Mouse (Mus musculus): ENCODE measurements around the gene Vmn1r40.

Gene Vmn1r40
- long read RNA-seq, experiment 1, result 0 reads
- long read RNA-seq, experiment 2, result 0 reads

DNA sequence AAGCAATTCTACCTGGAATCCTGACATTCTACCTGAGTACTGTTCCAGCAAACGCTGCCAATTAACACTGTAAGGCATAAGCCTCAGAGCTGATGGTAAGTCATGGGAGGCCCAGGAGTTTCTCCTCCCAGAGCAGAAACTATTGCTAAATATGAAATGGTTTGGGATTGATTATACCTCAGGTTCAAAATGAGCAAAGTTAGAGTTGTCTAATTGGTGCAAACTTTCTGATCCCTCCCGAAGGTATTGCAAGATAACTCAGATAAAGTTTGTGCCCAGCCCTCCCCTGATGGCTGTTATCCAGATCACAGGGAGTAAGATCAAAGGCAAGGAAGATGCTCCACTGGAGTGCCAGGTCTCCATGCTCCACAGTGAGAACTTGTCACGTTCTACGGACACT is at the start of gene Vmn1r40:
Gene Vmn1r40 (plus strand): TSS at position 301 of the 400 bp plus-strand sequence.
- intact Hi-C loops (cut with DNase I), result no loop called here

DNA sequence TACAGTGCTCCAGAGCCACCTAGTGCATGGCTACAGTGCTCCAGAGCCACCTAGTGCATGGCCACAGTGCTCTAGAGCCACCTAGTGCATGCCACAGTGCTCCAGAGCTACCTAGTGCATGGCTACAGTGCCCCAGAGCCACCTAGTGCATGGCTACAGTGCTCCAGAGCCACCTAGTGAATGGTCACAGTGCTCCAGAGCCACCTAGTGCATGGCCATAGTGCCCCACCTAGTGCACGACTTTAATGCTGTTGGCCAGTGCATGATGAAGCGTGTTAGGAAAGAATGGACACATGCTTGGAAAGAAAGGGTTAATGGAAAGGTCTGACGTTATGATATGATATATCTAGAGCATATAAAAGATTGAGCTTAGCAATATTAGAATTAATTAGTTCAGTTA is 49.0 kb upstream of the Vmn1r40 start:
- intact Hi-C loops (cut with DNase I), result no loop called here

DNA sequence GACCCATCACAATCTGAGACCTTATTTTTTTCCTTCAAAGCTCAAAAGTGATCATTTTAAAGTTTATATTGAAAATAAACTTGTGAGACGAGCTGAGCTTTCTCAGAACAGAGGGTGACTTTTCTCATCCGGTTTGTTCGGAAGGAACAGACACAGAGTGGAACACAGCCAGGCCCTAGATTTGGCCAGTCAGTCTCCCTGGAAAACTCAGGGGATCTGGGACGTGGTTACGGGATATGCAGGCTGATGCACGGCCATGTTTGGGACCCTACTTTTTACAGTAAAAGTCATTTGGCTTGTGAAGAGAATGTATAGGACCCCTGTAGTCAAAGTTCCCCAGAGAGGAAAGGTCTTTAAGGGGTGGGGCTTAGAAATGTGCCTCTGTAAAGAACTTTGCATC is 48.4 kb upstream of the Vmn1r40 start:
- intact Hi-C loops (cut with DNase I), result no loop called here

DNA sequence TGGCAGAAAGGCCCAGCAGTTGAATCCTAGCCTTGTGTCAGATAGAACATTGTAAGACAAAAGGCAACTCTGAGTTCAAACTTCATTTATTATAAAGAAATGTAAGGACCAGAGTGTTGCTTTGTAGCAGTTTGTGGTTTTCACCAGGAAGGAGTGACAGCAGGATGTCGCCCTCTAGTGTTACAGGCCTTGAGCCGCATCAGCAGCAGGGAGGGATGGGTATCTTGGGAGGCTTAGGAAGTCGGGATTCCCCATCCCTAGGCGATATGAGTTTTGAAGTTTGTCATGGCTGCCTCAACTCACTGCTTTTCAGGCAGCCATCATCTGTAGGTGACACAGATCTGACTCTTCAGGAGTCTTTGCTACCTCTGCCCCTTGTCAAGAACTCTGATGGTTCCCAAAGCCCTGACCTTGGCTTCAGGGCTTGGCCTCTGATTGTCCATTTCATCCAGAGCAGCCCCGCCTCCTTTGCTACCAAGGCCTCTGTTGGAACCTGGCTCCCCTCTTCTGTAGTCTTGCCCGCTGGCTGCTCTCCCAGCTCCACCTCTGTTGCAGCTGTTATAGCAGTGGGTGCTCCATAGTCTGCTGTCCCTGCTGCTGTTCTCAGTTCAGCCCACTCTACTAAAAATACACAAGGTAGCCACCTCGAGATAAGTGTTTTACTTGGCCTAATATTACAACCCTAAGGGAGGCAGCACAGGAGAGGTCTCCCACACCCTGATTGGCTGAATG is 47.5 kb upstream of the Vmn1r40 start:
- intact Hi-C loops (cut with DNase I), result no loop called here

DNA sequence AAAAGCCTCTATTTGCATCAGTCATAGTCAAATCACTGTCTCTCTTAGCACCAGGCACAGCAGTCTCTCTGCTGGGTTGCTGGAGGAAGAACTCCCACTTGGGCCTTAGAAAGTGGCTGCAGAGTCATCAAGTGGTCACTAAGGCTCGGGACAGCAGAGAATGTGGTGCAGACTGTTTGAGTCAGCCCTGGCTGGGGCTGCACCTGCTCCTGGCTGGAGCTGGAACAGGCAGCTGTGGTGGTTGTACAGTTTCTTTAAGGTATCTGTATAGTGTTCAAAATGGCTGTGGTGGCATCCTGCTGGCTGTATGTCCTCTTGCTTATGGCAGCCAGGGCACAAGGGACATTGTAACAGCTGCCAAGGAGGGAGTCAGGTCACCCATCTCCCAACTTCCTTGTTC is 46.9 kb upstream of the Vmn1r40 start:
- intact Hi-C loops (cut with DNase I), result no loop called here

DNA sequence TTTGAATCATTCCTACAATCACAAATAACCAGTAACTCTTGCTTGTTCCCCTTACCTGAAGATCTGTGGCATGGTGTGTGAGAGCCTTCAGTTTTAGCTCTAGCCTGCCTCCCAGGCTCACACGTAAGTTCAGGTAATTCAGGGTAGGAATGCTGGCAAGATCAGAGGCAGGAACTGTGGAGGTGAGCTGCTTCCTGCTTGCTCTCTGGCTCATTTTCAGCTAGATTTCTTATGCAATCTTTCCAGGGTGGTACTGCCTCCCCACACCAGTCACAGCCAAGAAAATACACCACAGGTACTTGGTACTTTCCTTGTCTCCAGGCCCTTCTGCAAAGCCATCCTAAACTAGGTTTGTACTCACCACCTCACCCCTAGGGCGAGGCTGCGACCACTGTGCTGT is 44.8 kb upstream of the Vmn1r40 start:
- intact Hi-C loops (cut with DNase I), result no loop called here

DNA sequence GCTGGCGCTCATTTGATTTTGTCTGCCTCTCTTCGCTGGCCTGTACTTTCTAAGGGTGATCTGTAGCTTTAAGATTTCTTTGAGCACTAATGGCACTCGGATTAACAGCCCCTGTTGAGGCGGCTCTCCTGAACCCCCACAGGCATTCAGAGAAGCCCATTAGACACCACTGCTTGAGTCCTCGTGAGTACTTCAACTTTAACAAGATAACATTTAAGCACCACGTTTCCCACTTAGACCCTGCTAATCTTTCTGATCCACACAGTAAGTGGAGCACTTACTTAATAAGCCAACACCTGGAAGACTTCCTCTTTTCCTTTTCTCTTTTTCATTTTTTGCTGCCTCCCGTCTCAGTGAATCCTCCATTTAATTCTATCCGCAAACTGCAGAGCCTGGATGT is 42.2 kb upstream of the Vmn1r40 start:
- intact Hi-C loops (cut with DNase I), result no loop called here

DNA sequence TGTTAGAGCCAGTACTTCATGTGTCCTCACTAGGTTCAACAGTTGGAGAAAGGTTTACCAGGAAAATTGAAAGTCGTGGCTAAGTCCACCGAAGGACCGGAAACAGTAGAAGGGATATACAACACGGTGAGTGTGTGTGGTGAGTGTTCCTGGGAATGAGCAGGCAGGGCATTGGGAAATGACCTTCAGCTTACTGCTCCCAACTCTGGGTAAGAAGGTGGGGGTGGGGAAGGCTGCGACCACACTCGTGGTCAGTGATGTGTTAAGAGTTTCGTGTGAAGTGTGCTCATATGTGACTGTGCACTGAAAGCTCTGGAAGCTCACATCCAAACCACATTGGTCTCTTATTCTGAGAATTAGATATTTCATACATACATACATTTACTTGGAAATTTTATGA is 41.7 kb upstream of the Vmn1r40 start:
- intact Hi-C loops (cut with DNase I), result no loop called here

DNA sequence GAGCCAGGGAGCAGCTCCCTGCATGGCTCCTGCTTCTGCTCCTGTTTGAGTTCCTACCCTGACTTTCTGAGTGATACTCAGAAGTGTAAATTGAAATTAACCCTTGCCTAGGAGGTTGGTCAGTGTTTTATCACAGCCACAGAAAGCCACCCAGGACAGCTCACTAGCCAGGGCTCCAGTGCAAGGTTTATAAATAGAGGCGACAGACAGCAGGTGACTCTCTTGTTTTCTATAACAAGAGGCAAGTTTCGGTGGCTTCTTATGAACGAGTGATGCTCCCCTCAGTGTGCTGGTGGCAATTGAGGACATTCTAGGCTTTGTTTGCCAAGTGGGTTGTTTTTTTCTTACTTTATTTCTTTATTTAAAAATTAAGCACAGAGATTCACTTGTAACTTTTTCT is 40.4 kb upstream of the Vmn1r40 start:
- intact Hi-C loops (cut with DNase I), result no loop called here

DNA sequence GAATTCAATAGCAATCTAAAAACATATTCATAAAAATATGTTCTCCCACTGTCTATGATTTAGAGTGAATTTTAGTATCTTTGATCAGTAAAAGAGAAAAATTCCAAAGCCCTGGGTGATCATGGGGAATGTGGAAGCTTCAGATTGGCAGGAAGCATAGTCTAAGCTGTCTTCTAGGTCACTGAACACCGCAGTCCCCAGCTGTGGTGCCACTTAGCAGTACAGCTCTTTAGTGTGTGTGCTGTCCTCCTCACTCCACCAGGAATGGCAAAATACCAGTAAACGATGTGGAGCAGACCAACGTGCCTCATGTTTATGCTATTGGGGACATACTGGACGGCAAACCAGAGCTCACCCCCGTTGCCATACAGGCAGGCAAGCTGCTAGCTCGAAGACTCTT is 37.8 kb upstream of the Vmn1r40 start:
- intact Hi-C loops (cut with DNase I), result no loop called here

DNA sequence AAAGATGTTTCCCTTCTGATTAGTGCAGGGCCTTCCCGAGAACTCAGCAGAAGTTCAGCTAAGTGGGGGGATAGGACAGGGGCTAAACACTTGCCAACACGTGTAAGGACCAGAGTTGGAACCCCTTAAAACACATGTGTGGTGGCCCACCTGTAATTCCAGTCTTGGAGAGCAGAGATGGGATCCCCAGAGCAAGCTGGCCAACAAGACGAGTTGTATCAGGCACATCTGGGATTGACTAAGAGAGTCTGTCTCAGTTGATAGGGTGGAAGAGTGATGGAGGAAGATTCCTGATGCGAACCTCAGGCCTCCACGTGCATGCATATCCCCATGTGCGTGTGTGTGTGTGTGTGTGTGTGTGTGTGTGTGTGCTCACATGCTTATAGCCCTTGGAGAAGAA is 35.9 kb upstream of the Vmn1r40 start:
- intact Hi-C loops (cut with DNase I), result loop anchor here (10.0 kb wide), 1 partner anchor 753 kb away; the partner anchor contains the start of gene Cfap100

DNA sequence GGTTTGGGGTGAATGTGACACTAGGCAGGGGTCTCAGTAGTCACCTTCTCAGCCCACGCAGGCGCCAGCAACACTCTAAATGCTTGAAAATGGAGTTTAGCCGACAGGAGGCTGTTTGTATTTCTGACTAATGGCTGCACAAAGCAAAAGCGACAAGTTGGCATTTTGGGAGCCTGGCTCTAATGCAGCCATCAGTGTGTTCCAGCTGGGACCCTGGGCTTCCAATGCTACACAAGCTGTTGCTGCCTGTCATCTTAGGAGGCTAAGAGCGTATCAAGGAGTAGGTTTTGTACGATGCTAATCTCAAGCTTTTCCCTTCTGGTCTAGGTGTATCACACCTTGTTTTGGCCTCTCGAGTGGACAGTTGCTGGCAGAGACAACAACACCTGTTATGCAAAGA is 34.7 kb upstream of the Vmn1r40 start:
- intact Hi-C loops (cut with DNase I), result loop anchor here (10.0 kb wide), 1 partner anchor 752 kb away; the partner anchor contains the start of gene Cfap100

DNA sequence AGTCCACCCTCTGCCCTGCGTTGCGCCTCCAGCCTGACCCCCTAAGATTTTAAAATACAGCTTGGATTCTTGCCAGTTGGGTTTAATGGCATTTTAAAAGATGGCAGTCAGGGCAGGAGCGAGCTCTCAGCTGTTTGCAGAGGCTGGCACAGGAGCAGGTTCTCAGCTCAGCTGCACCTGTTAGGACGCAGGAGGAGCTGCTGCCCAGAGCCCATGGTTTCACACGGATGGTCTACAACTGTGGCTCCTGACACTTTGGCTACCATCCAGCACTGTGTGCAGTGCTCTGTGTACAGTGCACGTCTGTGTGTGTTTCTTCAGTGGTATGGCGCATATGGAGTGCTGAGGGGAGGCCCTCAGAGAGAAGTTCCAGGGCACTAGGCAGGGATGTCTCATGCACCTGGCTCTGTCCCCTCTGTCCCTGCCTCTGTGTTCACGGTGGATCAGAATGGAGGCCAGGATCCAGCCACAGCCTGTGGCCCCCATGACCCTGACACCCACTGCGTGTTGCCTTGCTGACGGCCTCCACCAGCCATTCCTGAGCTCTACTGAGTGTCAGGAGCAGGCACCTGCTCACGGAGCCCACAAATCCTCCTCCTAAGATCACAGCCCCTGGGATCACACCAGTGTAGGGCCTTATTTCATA is 34.1 kb upstream of the Vmn1r40 start:
- intact Hi-C loops (cut with DNase I), result loop anchor here (10.0 kb wide), 1 partner anchor 752 kb away; the partner anchor contains the start of gene Cfap100

DNA sequence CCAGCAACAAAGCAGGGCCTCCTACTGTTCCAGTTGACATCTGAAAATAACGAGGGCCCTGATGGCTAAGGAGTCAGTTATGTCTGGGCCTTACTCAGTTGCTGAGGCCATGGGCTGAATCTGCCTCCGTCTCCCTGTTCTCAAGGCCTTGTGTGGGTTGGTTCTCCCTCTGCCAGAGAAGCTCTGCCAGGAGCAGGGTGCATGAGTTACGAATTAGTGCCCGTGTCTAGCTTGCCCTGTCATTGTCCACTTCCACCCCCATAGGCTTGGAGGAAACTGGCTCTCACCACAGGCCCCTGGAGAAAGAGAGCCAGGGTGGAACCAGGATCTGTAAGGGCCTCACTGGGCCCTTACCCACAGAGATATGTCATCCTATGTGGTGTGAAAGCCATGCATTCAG is 28.8 kb upstream of the Vmn1r40 start:
- intact Hi-C loops (cut with DNase I), result loop anchor here (10.0 kb wide), 1 partner anchor 746 kb away; the partner anchor contains the start of gene Cfap100

DNA sequence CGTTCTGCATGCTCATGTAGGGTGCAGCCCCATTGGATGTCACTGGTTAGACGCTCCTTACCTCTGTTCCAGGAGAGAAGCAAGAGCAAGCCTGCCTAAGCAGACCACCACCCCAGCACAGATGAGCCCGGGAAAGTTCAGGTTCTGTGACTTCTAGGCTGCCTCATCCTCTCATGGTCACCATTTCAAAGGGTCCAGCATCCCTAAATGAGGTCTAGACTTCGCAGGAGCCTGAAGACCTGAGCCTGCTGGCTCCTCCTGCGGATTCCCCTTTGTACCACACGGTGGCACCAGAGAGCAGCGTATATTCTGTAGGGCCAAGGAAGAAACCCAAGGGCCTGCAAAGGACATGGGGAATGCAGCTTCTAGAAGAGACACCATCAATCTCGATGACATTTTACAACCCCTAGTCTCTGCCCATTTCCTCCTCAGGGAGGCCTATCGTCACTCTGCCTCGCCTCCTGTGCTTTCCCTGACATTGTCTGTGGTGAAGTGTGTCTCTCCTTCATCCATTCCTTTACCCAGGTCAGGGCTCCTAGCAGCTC is 28.0 kb upstream of the Vmn1r40 start:
- intact Hi-C loops (cut with DNase I), result loop anchor here (10.0 kb wide), 1 partner anchor 745 kb away; the partner anchor contains the start of gene Cfap100

DNA sequence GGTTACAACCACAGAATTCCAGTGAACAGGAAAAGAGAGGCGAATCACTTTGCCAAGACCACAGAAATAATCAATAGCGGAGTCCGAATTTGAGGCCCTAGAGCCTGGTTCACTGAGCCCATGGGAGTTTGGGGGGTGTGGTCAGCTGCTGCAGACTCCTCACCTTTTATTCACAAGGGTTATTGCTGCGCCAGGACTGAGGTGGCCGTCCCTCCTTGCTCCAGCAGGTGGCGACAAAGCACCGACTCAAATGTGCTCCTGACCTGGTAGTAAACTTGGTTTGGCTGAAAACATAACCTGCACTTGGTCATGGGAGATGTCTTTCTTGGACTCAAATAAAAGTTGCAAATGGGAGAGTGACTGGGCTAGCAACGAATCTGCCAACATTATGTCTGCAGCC is 27.2 kb upstream of the Vmn1r40 start:
- intact Hi-C loops (cut with DNase I), result loop anchor here (10.0 kb wide), 3 partner anchors 305 to 645 kb away; partner anchors contain the start of gene Chst13

DNA sequence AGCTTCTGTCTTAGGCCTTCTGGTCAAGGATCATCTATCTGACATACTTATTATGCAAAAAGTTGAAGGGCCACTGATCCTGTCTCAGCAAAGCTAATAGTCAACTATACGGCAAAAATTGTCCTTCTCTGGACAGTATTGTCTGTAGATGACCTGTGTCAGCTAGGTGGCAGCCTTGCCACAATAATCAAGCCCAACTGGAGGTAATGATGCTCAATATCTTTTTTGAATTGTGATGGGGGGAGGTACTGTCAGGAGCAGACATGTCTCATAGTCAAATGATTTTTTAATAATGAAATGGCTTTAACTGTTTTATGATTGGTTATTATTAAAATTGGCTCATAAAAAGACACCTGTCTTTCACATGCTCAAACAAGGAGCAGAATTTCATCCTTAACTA is 23.1 kb upstream of the Vmn1r40 start:
- intact Hi-C loops (cut with DNase I), result loop anchor here (10.0 kb wide), 3 partner anchors 301 to 641 kb away; partner anchors contain the start of gene Chst13

DNA sequence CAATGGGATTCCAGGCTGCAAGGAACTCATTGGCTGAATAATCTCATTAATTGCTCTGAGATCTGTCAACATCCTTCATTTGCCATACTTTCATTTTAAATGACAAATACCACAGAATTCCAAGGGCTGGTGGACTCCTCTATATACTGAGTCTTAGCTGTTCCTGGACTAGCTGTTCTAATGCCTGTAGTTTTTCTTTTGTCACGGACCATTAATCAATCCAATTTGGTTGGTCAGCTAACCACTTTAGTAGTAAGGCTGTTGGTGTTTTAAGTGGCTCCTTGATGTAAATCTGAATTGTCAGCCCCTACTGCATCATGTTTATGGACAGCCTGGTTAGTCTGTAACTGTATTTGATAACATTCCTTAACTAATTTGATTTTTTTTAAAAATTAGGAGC is 20.2 kb upstream of the Vmn1r40 start:
- intact Hi-C loops (cut with DNase I), result loop anchor here (10.0 kb wide), 3 partner anchors 298 to 638 kb away; partner anchors contain the start of gene Chst13

DNA sequence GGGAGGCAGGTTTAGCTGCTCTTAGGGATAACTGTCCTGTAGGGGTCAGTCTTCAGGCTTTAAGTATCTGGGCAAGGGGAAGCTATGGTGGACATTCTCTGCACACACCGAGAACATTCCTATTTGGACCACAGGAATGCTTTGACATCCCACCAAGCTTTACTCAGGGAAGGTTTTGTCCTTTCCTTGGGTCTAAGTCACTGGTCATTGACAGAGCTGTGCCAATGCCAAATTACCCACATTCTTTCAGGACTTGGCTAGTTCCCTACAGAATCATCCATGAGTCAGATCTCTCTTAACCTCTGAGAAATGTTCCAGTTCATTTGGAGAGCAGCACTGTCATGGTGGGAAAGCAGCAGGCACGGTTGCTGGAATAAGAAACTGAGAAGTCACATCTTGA is 716 bp upstream of the Vmn1r40 start:
- intact Hi-C loops (cut with DNase I), result no loop called here

DNA sequence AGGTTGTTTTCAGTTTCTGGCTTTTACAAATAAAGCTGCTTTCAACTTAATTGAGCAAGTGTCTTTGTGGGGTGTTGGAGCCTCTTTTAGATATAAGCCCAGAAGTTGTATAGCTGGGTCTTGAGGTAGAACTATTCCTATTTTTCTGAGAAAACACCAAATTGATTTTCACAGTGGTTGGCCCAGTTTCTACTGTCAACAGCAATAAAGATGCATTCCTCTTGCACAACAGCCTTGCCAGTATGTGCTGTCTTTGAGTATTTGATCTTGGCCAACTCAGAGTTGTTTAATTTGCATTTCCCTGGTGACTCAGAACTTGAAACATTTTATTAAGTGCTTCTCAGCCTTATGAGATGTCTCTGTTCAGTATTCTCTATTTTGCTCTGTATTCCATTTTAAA is 10.7 kb downstream of the Vmn1r40 start:
- intact Hi-C loops (cut with DNase I), result no loop called here

DNA sequence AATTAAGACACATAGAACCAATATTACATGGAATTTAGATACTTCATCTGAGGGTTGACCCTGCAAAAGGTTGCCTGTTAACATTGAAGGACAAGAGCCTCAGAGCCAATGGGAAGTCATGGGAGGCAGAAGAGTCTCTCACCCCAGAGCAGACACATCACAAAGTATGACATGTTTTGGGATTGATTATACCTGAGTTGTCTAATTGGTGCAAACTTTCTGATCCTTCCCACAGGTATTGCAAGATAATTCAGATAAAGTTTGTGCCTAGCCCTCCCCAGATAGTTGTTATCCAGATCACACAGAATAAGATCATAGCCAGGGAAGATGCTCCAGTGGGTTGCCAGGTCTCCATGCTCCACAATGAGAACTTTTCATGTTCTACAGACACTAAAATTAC is 33.1 kb downstream of the Vmn1r40 start, which contains the start of gene Vmn1r41:
Gene Vmn1r41 (plus strand): TSS at position 301 of the 400 bp plus-strand sequence.
- intact Hi-C loops (cut with DNase I), result no loop called here

DNA sequence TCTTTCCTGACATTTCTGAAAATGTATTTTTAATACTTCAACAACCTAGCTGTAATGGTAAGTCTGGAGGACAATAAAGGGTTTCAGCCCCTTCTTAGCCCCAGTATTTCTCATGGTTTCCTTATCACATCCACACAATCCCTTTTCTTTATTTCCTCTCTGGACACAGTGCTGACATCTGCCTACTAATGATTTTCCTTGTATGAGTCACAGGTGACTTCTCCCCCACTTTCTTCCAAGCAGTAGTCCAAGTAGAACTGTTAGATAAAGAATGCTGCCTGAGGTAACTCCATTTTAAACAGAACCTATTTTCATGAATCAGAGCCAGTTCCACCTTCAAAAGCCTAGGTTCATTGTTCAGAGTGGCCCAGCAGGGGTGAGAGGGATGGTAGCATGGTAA is 35.5 kb downstream of the Vmn1r40 start:
- intact Hi-C loops (cut with DNase I), result no loop called here
